Mouse (Mus musculus) heart, embryonic 13.5 days (tissue): ENCODE measurements around the gene Plekhh3. TPM values are rescaled to one million over a fixed set of nuclear protein-coding genes. Genes with fewer than 3 reads are reported as not detected.
A peak's percentile ranks its signal among the peaks of the same experiment; 100 is the strongest.

Experiments used
- ATAC-seq: fragments of 200-750 bp; cut with Nextera tagmentation; 2 replicates; pipeline ENCODE4 v1.8.0; 2017; ENCODE audit warnings: moderate TSS enrichment; ENCODE audit not compliant: insufficient number of reproducible peaks, low FRiP score, low TSS enrichment; ENCODE audit errors: extremely low read depth
- H3K27ac ChIP-seq: fragments of 300-500 bp; sonication (generic); replicated peaks from 2 replicates; pipeline ENCODE4 v1.5.1; 2015; ENCODE audit warnings: moderate library complexity, mild to moderate bottlenecking, inconsistent platforms
- H3K27me3 ChIP-seq: fragments of 300-500 bp; sonication (generic); replicated peaks from 2 replicates; pipeline ENCODE4 v1.6.1; 2015; ENCODE audit warnings: mild to moderate bottlenecking, inconsistent platforms
- H3K36me3 ChIP-seq: fragments of 300-500 bp; sonication (generic); 2 replicates; pipeline ENCODE4 v1.6.1; 2015; ENCODE audit warnings: mild to moderate bottlenecking, inconsistent platforms
- H3K4me1 ChIP-seq: fragments of 300-500 bp; sonication (generic); 2 replicates; pipeline ENCODE4 v1.6.1; 2015; ENCODE audit warnings: inconsistent platforms
- H3K4me2 ChIP-seq: fragments of 300-500 bp; sonication (generic); 2 replicates; pipeline ENCODE4 v1.6.1; 2015; ENCODE audit warnings: inconsistent platforms, mild to moderate bottlenecking, moderate library complexity
- H3K4me3 ChIP-seq: fragments of 300-500 bp; sonication (generic); 2 replicates; pipeline ENCODE4 v1.5.1; 2015; ENCODE audit warnings: moderate library complexity, mild to moderate bottlenecking, inconsistent platforms
- H3K9ac ChIP-seq: fragments of 300-500 bp; sonication (generic); 2 replicates; pipeline ENCODE4 v1.6.1; 2015; ENCODE audit warnings: inconsistent platforms, mild to moderate bottlenecking, moderate library complexity
- H3K9me3 ChIP-seq: fragments of 300-500 bp; sonication (generic); 2 replicates; pipeline ENCODE4 v1.6.1; 2016; ENCODE audit warnings: inconsistent platforms
- WGBS: fragments of 180-500 bp; shearing (Covaris S2); methylation state at CpG from one replicate; pipeline ENCODE4 v1.1.7; 2015; ENCODE audit warnings: mixed read lengths; 5-methylcytosine and 5-hydroxymethylcytosine counted together
- polyA plus RNA-seq: library from polyadenylated mRNA; unstranded; fragments of >200 nt; fragmentation: Nextera tagmentation; extraction: Ambion mirVana; gene quantifications from 2 replicates; pipeline ENCODE4 v1.2.1, GENCODE M21; 2015

The Plekhh3 gene
- polyA plus RNA-seq, 1 experiment from 2014 or later = 8.5 TPM

GRCm38 (mm10) chr11:101168301-101168980 is 2.7 kb downstream of the Plekhh3 start:
- Histone ChIP-seq H3K9ac (no peak overlapping the region), H3K27me3 (peaks cover 64% of the 10 kb centered on the region), H3K4me3 (peak overlapping the region; percentile 80), H3K4me1 (peaks cover 63% of the 10 kb centered on the region), H3K4me2 (peak overlapping the region; percentile 97), H3K9me3 (no peaks in the 10 kb centered on the region), H3K27ac (no peak overlapping the region), H3K36me3 (peaks cover 49% of the 10 kb centered on the region)
- WGBS = 68% methylated on average over 18 of the region's 18 CpGs
- no peak for ATAC-seq

GRCm38 (mm10) chr11:101167963-101168300 is 3.2 kb downstream of the Plekhh3 start:
- H3K36me3 ChIP-seq = peaks cover 54% of the 10 kb centered on the region
- no peaks in the 10 kb centered on the region for H3K9me3 ChIP-seq
- 0 out of 2 replicates have a peak overlapping the region, but pooled peaks have one; percentile 97 for H3K4me2 ChIP-seq
- peaks cover 58% of the 10 kb centered on the region for H3K4me1 ChIP-seq
- no peak overlapping the region for H3K9ac ChIP-seq
- 50% methylated on average over 8 of the region's 8 CpGs for WGBS
- H3K27me3 ChIP-seq = peaks cover 69% of the 10 kb centered on the region
- H3K27ac ChIP-seq = no peak overlapping the region
- ATAC-seq = no peak
- no peak overlapping the region for H3K4me3 ChIP-seq

GRCm38 (mm10) chr11:101167211-101167962 is 3.8 kb downstream of the Plekhh3 start:
- 61% methylated on average over 19 of the region's 19 CpGs for WGBS
- Histone ChIP-seq H3K4me2 (no peak overlapping the region), H3K27ac (no peak overlapping the region), H3K27me3 (peaks cover 74% of the 10 kb centered on the region), H3K36me3 (peaks cover 59% of the 10 kb centered on the region), H3K4me1 (peaks cover 54% of the 10 kb centered on the region), H3K9me3 (no peaks in the 10 kb centered on the region), H3K9ac (no peak overlapping the region), H3K4me3 (no peak overlapping the region)
- ATAC-seq = no peak

- Histone ChIP-seq H3K4me2 (no peak overlapping the region), H3K9me3 (no peaks in the 10 kb centered on the region), H3K9ac (no peak overlapping the region; the same call in 1 of the 2 replicates), H3K4me1 (peaks cover 47% of the 10 kb centered on the region), H3K27ac (no peak overlapping the region), H3K36me3 (peaks cover 70% of the 10 kb centered on the region), H3K27me3 (peaks cover 77% of the 10 kb centered on the region), H3K4me3 (no peak overlapping the region)
- no peak for ATAC-seq
- WGBS = 72% methylated on average over 14 of the region's 14 CpGs
These were observed 4.8 kb downstream of the Plekhh3 start for GRCm38 (mm10) chr11:101166357-101166756.

GRCm38 (mm10) chr11:101164677-101165580 is 6.2 kb downstream of the Plekhh3 start:
- no peak overlapping the region for H3K27ac ChIP-seq
- peaks cover 39% of the 10 kb centered on the region for H3K4me1 ChIP-seq
- WGBS = 33% methylated on average over 35 of the region's 35 CpGs
- H3K9me3 ChIP-seq = no peaks in the 10 kb centered on the region
- peaks cover 72% of the 10 kb centered on the region for H3K36me3 ChIP-seq
- H3K4me2 ChIP-seq = peak overlapping the region; percentile 70
- ATAC-seq = no peak
- H3K9ac ChIP-seq = peak overlapping the region; percentile 70; the same call in 1 of the 2 replicates
- peak overlapping the region; percentile 42 for H3K4me3 ChIP-seq
- peaks cover 77% of the 10 kb centered on the region for H3K27me3 ChIP-seq

- no peaks in the 10 kb centered on the region for H3K9me3 ChIP-seq
- WGBS = 33% methylated on average over 21 of the region's 21 CpGs
- H3K36me3 ChIP-seq = peaks cover 72% of the 10 kb centered on the region
- peaks cover 73% of the 10 kb centered on the region for H3K27me3 ChIP-seq
- no peak for ATAC-seq
- no peak overlapping the region for H3K27ac ChIP-seq
- peak overlapping the region; percentile 42 for H3K4me3 ChIP-seq
- H3K4me2 ChIP-seq = peak overlapping the region; percentile 70
- peaks cover 33% of the 10 kb centered on the region for H3K4me1 ChIP-seq
- peak overlapping the region; percentile 70 for H3K9ac ChIP-seq
These were observed 6.8 kb downstream of the Plekhh3 start for GRCm38 (mm10) chr11:101164351-101164665.

- Histone ChIP-seq H3K4me2 (peak overlapping the region; percentile 70), H3K4me1 (peaks cover 27% of the 10 kb centered on the region), H3K9ac (peak overlapping the region; percentile 70), H3K27me3 (peaks cover 67% of the 10 kb centered on the region), H3K36me3 (peaks cover 72% of the 10 kb centered on the region), H3K9me3 (no peaks in the 10 kb centered on the region), H3K4me3 (peak overlapping the region; percentile 42), H3K27ac (no peak overlapping the region)
- ATAC-seq = no peak; the same call in 1 of the 2 replicates
- 28% methylated on average over 49 of the region's 49 CpGs for WGBS
These were observed 7.4 kb downstream of the Plekhh3 start for GRCm38 (mm10) chr11:101163476-101164350.

GRCm38 (mm10) chr11:101162772-101163171 is 8.4 kb downstream of the Plekhh3 start:
- peaks cover 17% of the 10 kb centered on the region for H3K4me1 ChIP-seq
- WGBS = 62% methylated on average over 5 of the region's 5 CpGs
- peaks cover 67% of the 10 kb centered on the region for H3K36me3 ChIP-seq
- H3K4me2 ChIP-seq = no peak overlapping the region
- no peak for ATAC-seq
- peaks cover 58% of the 10 kb centered on the region for H3K27me3 ChIP-seq
- no peak overlapping the region for H3K9ac ChIP-seq
- no peak overlapping the region for H3K27ac ChIP-seq
- no peaks in the 10 kb centered on the region for H3K9me3 ChIP-seq
- H3K4me3 ChIP-seq = no peak overlapping the region

GRCm38 (mm10) chr11:101162301-101162700 is 8.8 kb downstream of the Plekhh3 start:
- Histone ChIP-seq H3K4me1 (peaks cover 15% of the 10 kb centered on the region), H3K27me3 (peaks cover 55% of the 10 kb centered on the region), H3K9me3 (no peaks in the 10 kb centered on the region), H3K4me2 (no peak overlapping the region), H3K36me3 (peaks cover 62% of the 10 kb centered on the region), H3K27ac (no peak overlapping the region), H3K9ac (no peak overlapping the region), H3K4me3 (no peak overlapping the region)
- 57% methylated on average over 5 of the region's 5 CpGs for WGBS
- ATAC-seq = no peak

GRCm38 (mm10) chr11:101161551-101161950 is 9.6 kb downstream of the Plekhh3 start:
- Histone ChIP-seq H3K27me3 (peaks cover 52% of the 10 kb centered on the region), H3K27ac (no peak overlapping the region), H3K9me3 (no peaks in the 10 kb centered on the region), H3K9ac (no peak overlapping the region), H3K36me3 (peaks cover 55% of the 10 kb centered on the region), H3K4me1 (peaks cover 15% of the 10 kb centered on the region), H3K4me3 (no peak overlapping the region), H3K4me2 (no peak overlapping the region)
- no peak for ATAC-seq
- 83% methylated on average over 15 of the region's 15 CpGs for WGBS
